Mouse (Mus musculus) adipocyte (in vitro differentiated cells): Measurements from ENCODE around the gene Defb38.

ENCODE experiments used
- DNase-seq: peaks from one replicate; pipeline ENCODE4 v3.0.0-alpha.2; 2016; ENCODE audit warnings: low spot score

Defb38 gene

GRCm38 (mm10) chr8:19026466-19026865 is at the start of gene Defb38:
TSS of gene Defb38 (minus strand) at chr8:19026566.
- DNase-seq: no peak

GRCm38 (mm10) chr8:19066013-19066412 is 39.6 kb upstream of the Defb38 start:
- no peak for DNase-seq

DNA sequence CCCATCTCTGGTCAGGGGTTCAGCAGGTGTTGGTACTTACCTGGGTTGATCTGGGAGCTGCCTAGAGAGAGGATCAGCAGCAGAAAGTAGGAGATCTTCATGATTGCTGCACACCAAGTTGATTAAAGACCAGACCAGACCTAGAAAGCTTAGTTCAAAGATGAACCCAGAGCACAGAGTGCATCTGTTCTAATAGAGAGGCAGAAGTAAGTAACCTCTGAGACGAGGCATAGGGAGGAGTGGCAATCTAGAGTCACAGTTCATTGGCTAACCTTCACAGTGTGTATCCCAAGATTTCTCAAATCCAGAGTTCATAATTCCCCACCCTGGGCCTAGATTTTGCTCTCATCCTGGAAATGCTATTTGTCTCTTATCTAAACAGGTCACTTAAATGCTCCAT is 38.3 kb upstream of the Defb38 start, which contains the start of gene Defb39:
TSS of gene Defb39 (minus strand) at position 101 of the 400 bp plus-strand sequence.
- no peak for DNase-seq

GRCm38 (mm10) chr8:19062891-19063290 is 36.5 kb upstream of the Defb38 start:
- DNase-seq: no peak

GRCm38 (mm10) chr8:19045242-19045641 is 18.9 kb upstream of the Defb38 start:
- no peak for DNase-seq
